Mouse (Mus musculus) MEL (cell line): ENCODE results near the gene Prss33. TPM values are rescaled to one million over a fixed set of nuclear protein-coding genes. Genes with fewer than 3 reads are reported as not detected.
A peak's percentile ranks its signal among the peaks of the same experiment; 100 is the strongest.

Source experiments
- DNase-seq: peaks from one replicate; pipeline ENCODE4 v3.0.0; 2011; ENCODE audit warnings: low read depth, low spot score
- H3K27ac ChIP-seq: 2 replicates; pipeline ENCODE4 v1.5.1; 2012; ENCODE audit warnings: low read depth, mild to moderate bottlenecking, control low read depth, low read length, moderate library complexity; ENCODE audit not compliant: control insufficient read depth
- H3K27me3 ChIP-seq, 2 experiments: fragments of 150-350 bp in 1 of 2; sonication (generic) in 1 of 2; 2 replicates each; pipeline ENCODE4 v1.6.1; 2012; ENCODE audit warnings: low read length in 2 of 2, mild to moderate bottlenecking in 2 of 2, improper control_type of control experiment in 1 of 2, moderate library complexity in 1 of 2; ENCODE audit not compliant: insufficient read depth in 2 of 2, control insufficient read depth in 1 of 2
- H3K36me3 ChIP-seq, 2 experiments: 2 replicates each; pipeline ENCODE4 v1.6.1; 2012 to 2014; ENCODE audit warnings: low read length in 2 of 2, improper control_type of control experiment in 1 of 2, inconsistent platforms in 1 of 2, mild to moderate bottlenecking in 1 of 2; ENCODE audit not compliant: insufficient read depth in 2 of 2, control insufficient read depth in 1 of 2
- H3K4me1 ChIP-seq, 2 experiments: fragments of 150-350 bp in 1 of 2; sonication (generic) in 1 of 2; 2 replicates each; pipeline ENCODE4 v1.6.1; 2012; ENCODE audit warnings: low read length in 2 of 2, improper control_type of control experiment in 1 of 2, mild to moderate bottlenecking in 1 of 2; ENCODE audit not compliant: insufficient read depth in 2 of 2, control insufficient read depth in 1 of 2
- H3K4me3 ChIP-seq, 2 experiments: fragments of 150-350 bp in 1 of 2; sonication (generic) in 1 of 2; 2 replicates each; pipeline ENCODE4 v1.5.1; 2012; ENCODE audit warnings: low read depth in 2 of 2, low read length in 2 of 2, mild to moderate bottlenecking in 2 of 2, moderate library complexity in 2 of 2, control low read depth in 1 of 2, improper control_type of control experiment in 1 of 2; ENCODE audit not compliant: control insufficient read depth in 1 of 2, insufficient read depth in 1 of 2
- H3K79me2 ChIP-seq: 2 replicates; pipeline ENCODE4 v1.6.1; 2012; ENCODE audit warnings: mild to moderate bottlenecking, low read length, moderate library complexity; ENCODE audit not compliant: control insufficient read depth, poor library complexity, insufficient read depth
- H3K9ac ChIP-seq: 2 replicates; pipeline ENCODE4 v1.6.1; 2012; ENCODE audit warnings: low read depth, mild to moderate bottlenecking, control low read depth, low read length, moderate library complexity; ENCODE audit not compliant: control insufficient read depth, poor library complexity, severe bottlenecking
- H3K9me3 ChIP-seq: fragments of 150-350 bp; sonication (generic); replicated peaks from 2 replicates; pipeline ENCODE4 v1.6.1; 2012; ENCODE audit warnings: mild to moderate bottlenecking, low read length, improper control_type of control experiment, moderate library complexity; ENCODE audit not compliant: insufficient read depth
- BHLHE40 ChIP-seq: IDR thresholded peaks from 2 replicates; pipeline ENCODE4 v1.6.1; 2012; ENCODE audit warnings: low read depth, mild to moderate bottlenecking, inconsistent platforms, low read length, improper control_type of control experiment, borderline replicate concordance
- CHD1 ChIP-seq: IDR thresholded peaks from 2 replicates; pipeline ENCODE4 v1.6.1; 2012; ENCODE audit warnings: low read depth, mild to moderate bottlenecking, inconsistent platforms, low read length, improper control_type of control experiment
- CHD2 ChIP-seq: IDR thresholded peaks from 2 replicates; pipeline ENCODE4 v1.6.1; 2011; ENCODE audit warnings: low read length, improper control_type of control experiment
- CTCF ChIP-seq, 3 experiments: IDR thresholded peaks in 2 of 3; conservative IDR thresholded peaks in 1 of 3; 2 replicates each; pipeline ENCODE4 v1.5.1; 2011 to 2012; ENCODE audit warnings: low read length in 3 of 3, low read depth in 2 of 3, mild to moderate bottlenecking in 2 of 3, improper control_type of control experiment in 1 of 3, inconsistent platforms in 1 of 3, mixed read lengths in 1 of 3, moderate library complexity in 1 of 3; ENCODE audit not compliant: control insufficient read depth in 1 of 3, insufficient read depth in 1 of 3, poor library complexity in 1 of 3, severe bottlenecking in 1 of 3
- E2F4 ChIP-seq: IDR thresholded peaks from 2 replicates; pipeline ENCODE4 v1.6.1; 2011; ENCODE audit warnings: low read depth, low read length, improper control_type of control experiment, borderline replicate concordance
- ELF1 ChIP-seq: IDR thresholded peaks from 2 replicates; pipeline ENCODE4 v1.6.1; 2014; ENCODE audit warnings: low read depth, mild to moderate bottlenecking, inconsistent platforms, low read length, improper control_type of control experiment, moderate library complexity
- EP300 ChIP-seq, 2 experiments: IDR thresholded peaks; 2 replicates each; pipeline ENCODE4 v1.6.1; 2011; ENCODE audit warnings: improper control_type of control experiment in 2 of 2, low read length in 2 of 2, low read depth in 1 of 2, mild to moderate bottlenecking in 1 of 2
- ETS1 ChIP-seq: IDR thresholded peaks from 2 replicates; pipeline ENCODE4 v1.6.1; 2012; ENCODE audit warnings: low read depth, mild to moderate bottlenecking, inconsistent platforms, low read length, improper control_type of control experiment, moderate library complexity
- GABPA ChIP-seq: IDR thresholded peaks from 2 replicates; pipeline ENCODE4 v1.6.1; 2012; ENCODE audit warnings: low read depth, mild to moderate bottlenecking, inconsistent platforms, low read length, improper control_type of control experiment, moderate library complexity
- GATA1 ChIP-seq: IDR thresholded peaks from 2 replicates; pipeline ENCODE4 v1.6.1; 2011; ENCODE audit warnings: low read depth, low read length, improper control_type of control experiment
- HCFC1 ChIP-seq: IDR thresholded peaks from 2 replicates; pipeline ENCODE4 v1.6.1; 2012; ENCODE audit warnings: low read depth, mild to moderate bottlenecking, inconsistent platforms, low read length, improper control_type of control experiment, moderate library complexity
- JUND ChIP-seq: IDR thresholded peaks from 2 replicates; pipeline ENCODE4 v1.6.1; 2011; ENCODE audit warnings: low read depth, mild to moderate bottlenecking, improper control_type of control experiment, low read length
- KAT2A ChIP-seq: conservative IDR thresholded peaks from 2 replicates; pipeline ENCODE4 v1.6.1; 2012; ENCODE audit warnings: low read depth, low read length, improper control_type of control experiment, inconsistent platforms
- MAFK ChIP-seq: IDR thresholded peaks from 2 replicates; pipeline ENCODE4 v1.6.1; 2011; ENCODE audit warnings: low read depth, mild to moderate bottlenecking, low read length, improper control_type of control experiment, borderline replicate concordance
- MAX ChIP-seq: IDR thresholded peaks from 2 replicates; pipeline ENCODE4 v1.6.1; 2011; ENCODE audit warnings: low read length, improper control_type of control experiment
- MAZ ChIP-seq: IDR thresholded peaks from 2 replicates; pipeline ENCODE4 v1.6.1; 2012; ENCODE audit warnings: low read depth, mild to moderate bottlenecking, inconsistent platforms, low read length, improper control_type of control experiment
- MEF2A ChIP-seq: IDR thresholded peaks from 2 replicates; pipeline ENCODE4 v1.6.1; 2014; ENCODE audit warnings: low read depth, mild to moderate bottlenecking, inconsistent platforms, low read length, improper control_type of control experiment; ENCODE audit not compliant: poor library complexity, insufficient replicate concordance, severe bottlenecking; ENCODE audit errors: extremely low read depth
- MXI1 ChIP-seq: IDR thresholded peaks from 2 replicates; pipeline ENCODE4 v1.6.1; 2011; ENCODE audit warnings: mild to moderate bottlenecking, low read depth, low read length, improper control_type of control experiment
- MYB ChIP-seq: IDR thresholded peaks from 2 replicates; pipeline ENCODE4 v1.6.1; 2011; ENCODE audit warnings: mild to moderate bottlenecking, low read depth, low read length, improper control_type of control experiment
- MYC ChIP-seq: IDR thresholded peaks from 2 replicates; pipeline ENCODE4 v1.6.1; 2011; ENCODE audit warnings: low read depth, mild to moderate bottlenecking, low read length, improper control_type of control experiment, moderate library complexity
- NELFE ChIP-seq: IDR thresholded peaks from 2 replicates; pipeline ENCODE4 v1.6.1; 2011; ENCODE audit warnings: low read depth, low read length, improper control_type of control experiment
- NRF1 ChIP-seq: IDR thresholded peaks from 2 replicates; pipeline ENCODE4 v1.6.1; 2014; ENCODE audit warnings: low read depth, mild to moderate bottlenecking, inconsistent platforms, low read length, improper control_type of control experiment, moderate library complexity; ENCODE audit not compliant: poor library complexity, insufficient read depth, severe bottlenecking
- POLR2A ChIP-seq, 2 experiments: IDR thresholded peaks; 2 replicates each; pipeline ENCODE4 v1.6.1; 2011 to 2012; ENCODE audit warnings: low read length in 2 of 2, mild to moderate bottlenecking in 2 of 2, control low read depth in 1 of 2, improper control_type of control experiment in 1 of 2, low read depth in 1 of 2, moderate library complexity in 1 of 2; ENCODE audit not compliant: control insufficient read depth in 1 of 2, insufficient read depth in 1 of 2, poor library complexity in 1 of 2
- POLR2AphosphoS2 ChIP-seq: IDR thresholded peaks from 2 replicates; pipeline ENCODE4 v1.6.1; 2011; ENCODE audit warnings: low read length, improper control_type of control experiment
- POLR2AphosphoS5 ChIP-seq: IDR thresholded peaks from 2 replicates; pipeline ENCODE4 v1.6.1; 2012; ENCODE audit warnings: low read depth, borderline replicate concordance, mild to moderate bottlenecking, inconsistent platforms, low read length, moderate library complexity, mixed read lengths
- RAD21 ChIP-seq: IDR thresholded peaks from 2 replicates; pipeline ENCODE4 v1.6.1; 2011; ENCODE audit warnings: mild to moderate bottlenecking, low read depth, low read length, improper control_type of control experiment
- RCOR1 ChIP-seq: IDR thresholded peaks from 2 replicates; pipeline ENCODE4 v1.6.1; 2012; ENCODE audit warnings: low read depth, mild to moderate bottlenecking, inconsistent platforms, low read length, improper control_type of control experiment
- SIN3A ChIP-seq: IDR thresholded peaks from 2 replicates; pipeline ENCODE4 v1.6.1; 2012; ENCODE audit warnings: low read length, improper control_type of control experiment, inconsistent platforms
- SMC3 ChIP-seq: IDR thresholded peaks from 2 replicates; pipeline ENCODE4 v1.6.1; 2011; ENCODE audit warnings: low read depth, low read length, improper control_type of control experiment
- TAL1 ChIP-seq: IDR thresholded peaks from 2 replicates; pipeline ENCODE4 v1.6.1; 2012; ENCODE audit warnings: mild to moderate bottlenecking, inconsistent platforms, low read length, moderate library complexity, mixed read lengths
- TBP ChIP-seq: IDR thresholded peaks from 2 replicates; pipeline ENCODE4 v1.8.0; 2011; ENCODE audit warnings: low read depth, low read length, improper control_type of control experiment
- USF1 ChIP-seq: IDR thresholded peaks from 2 replicates; pipeline ENCODE4 v1.6.1; 2014; ENCODE audit warnings: low read depth, mild to moderate bottlenecking, inconsistent platforms, low read length, improper control_type of control experiment, moderate library complexity
- USF2 ChIP-seq, 2 experiments: IDR thresholded peaks; 2 replicates each; pipeline ENCODE4 v1.6.1; 2011 to 2012; ENCODE audit warnings: improper control_type of control experiment in 2 of 2, low read length in 2 of 2, borderline replicate concordance in 1 of 2, inconsistent platforms in 1 of 2, low read depth in 1 of 2, mild to moderate bottlenecking in 1 of 2; ENCODE audit not compliant: insufficient read depth in 1 of 2
- ZC3H11A ChIP-seq: IDR thresholded peaks from 2 replicates; pipeline ENCODE4 v1.6.1; 2012; ENCODE audit warnings: low read depth, mild to moderate bottlenecking, inconsistent platforms, low read length, improper control_type of control experiment
- ZKSCAN1 ChIP-seq: IDR thresholded peaks from 2 replicates; pipeline ENCODE4 v1.6.1; 2012; ENCODE audit warnings: low read depth, mild to moderate bottlenecking, inconsistent platforms, low read length, improper control_type of control experiment, moderate library complexity
- ZMIZ1 ChIP-seq: IDR thresholded peaks from 2 replicates; pipeline ENCODE4 v1.6.1; 2012; ENCODE audit warnings: low read depth, mild to moderate bottlenecking, inconsistent platforms, low read length, improper control_type of control experiment, moderate library complexity
- ZNF384 ChIP-seq: IDR thresholded peaks from 2 replicates; pipeline ENCODE4 v1.6.1; 2012; ENCODE audit warnings: low read depth, mild to moderate bottlenecking, inconsistent platforms, low read length, improper control_type of control experiment
- polyA plus RNA-seq, 2 experiments: library from polyadenylated mRNA; stranded (reverse) in 1 of 2; unstranded in 1 of 2; fragments of >175 nt in 1 of 2; fragments of >200 nt in 1 of 2; gene quantifications; 2 replicates each; pipeline versions ENCODE4 v1.2.1 to v1.2.4; 2012; ENCODE audit warnings: low replicate concordance in 2 of 2, low read depth in 1 of 2; ENCODE audit not compliant: insufficient read length in 2 of 2, insufficient read depth in 1 of 2, missing spikeins in 1 of 2
- total RNA-seq: library from RNA; depleted of rRNA; stranded (reverse); fragments of 300-350 nt; gene quantifications from 2 replicates; pipeline ENCODE4 v1.2.3, GENCODE M21; 2012

Prss33 gene
- total and polyA plus RNA-seq, 3 experiments, result 0.08 to 1.0 TPM; not detected in 1

GRCm38 (mm10) chr17:23829064-23829619 is 6.7 kb downstream of the Prss33 start, which contains the start of gene Elob:
TSS of gene Elob (minus strand) at chr17:23829136.
- Histone ChIP-seq H3K4me1 (peaks cover 5 to 18% of the 10 kb centered on the region in 2 experiments; a peak in 3 of 4 replicates), H3K4me3 (peak within 1 kb of the TSS; percentile 92 to 98), H3K36me3 (peaks cover 5 to 21% of the 10 kb centered on the region in 2 experiments; a peak in 3 of 4 replicates), H3K79me2 (peaks cover 17% of the 10 kb centered on the region), H3K9ac (peak within 1 kb of the TSS; percentile 80), H3K27me3 (no peaks in the 10 kb centered on the region), H3K9me3 (no peaks in the 10 kb centered on the region), H3K27ac (peak within 1 kb of the TSS; percentile 99)
- DNase-seq, result peak; percentile 92
- TF ChIP-seq JUND (no peak), MYC (no peak; the same call in 1 of the 2 replicates), E2F4 (no peak), BHLHE40 (no peak), CTCF (IDR thresholded peaks at IDR 0.05 in 2 of 3, conservative IDR thresholded peaks at IDR 0.05 in 1 of 3; ENCODE audit: control insufficient read depth in 1 of 3, insufficient read depth in 1 of 3, low read depth in 2 of 3, low read length in 3 of 3, poor library complexity in 1 of 3, severe bottlenecking in 1 of 3) (peak; percentile 59 to 69 (median 65)), RCOR1 (no peak), MAX (no peak; the same call in 1 of the 2 replicates), POLR2AphosphoS5 (no peak), GABPA (no peak), TBP (no peak), USF2 (IDR thresholded peaks at IDR 0.05; ENCODE audit: borderline replicate concordance in 1 of 2, insufficient read depth in 1 of 2, low read depth in 1 of 2, low read length in 2 of 2) (no peak), USF1 (no peak), MEF2A (no peak), ZKSCAN1 (no peak), CHD2 (no peak), MXI1 (no peak; the same call in 1 of the 2 replicates), SMC3 (peak; percentile 33), TAL1 (no peak), ELF1 (peak; percentile 72; the same call in 1 of the 2 replicates), ETS1 (no peak), MYB (no peak), GATA1 (no peak), ZMIZ1 (peak; percentile 59; the same call in 1 of the 2 replicates), RAD21 (peak; percentile 31), NELFE (peak; percentile 57; the same call in 1 of the 2 replicates), NRF1 (peak; percentile 59), KAT2A (no peak; the same call in 1 of the 2 replicates), MAZ (peak; percentile 42; the same call in 1 of the 2 replicates), CHD1 (no peak), EP300 (IDR thresholded peaks at IDR 0.05; ENCODE audit: low read depth in 1 of 2, low read length in 2 of 2) (no peak), POLR2AphosphoS2 (peak; percentile 66; the same call in 1 of the 2 replicates), POLR2A (IDR thresholded peaks at IDR 0.05; ENCODE audit: control insufficient read depth in 1 of 2, insufficient read depth in 1 of 2, low read depth in 1 of 2, low read length in 2 of 2, poor library complexity in 1 of 2) (peak; percentile 38 to 77; a peak in 2 of 4 replicates), HCFC1 (peak; percentile 80), SIN3A (no peak; the same call in 1 of the 2 replicates), MAFK (no peak), ZC3H11A (peak; percentile 82), ZNF384 (no peak)
